Mouse (Mus musculus) heart, postnatal 0 days (tissue): ENCODE measurements around the gene Tnfrsf13c.

ENCODE experiments used
- CTCF ChIP-seq: IDR thresholded peaks from 2 replicates; pipeline ENCODE4 v1.5.1; 2016; ENCODE audit warnings: antibody characterized with exemption, control low read depth, low read depth
- EP300 ChIP-seq: IDR thresholded peaks from 2 replicates; pipeline ENCODE4 v1.6.1; 2016; ENCODE audit warnings: antibody characterized with exemption, low read depth

- TF ChIP-seq CTCF (peak; percentile 89), EP300 (no peak)
These were observed 42.2 kb upstream of the Tnfrsf13c start for GRCm38 (mm10) chr15:82266356-82266755.
